Mouse (Mus musculus): ENCODE data around the gene Napsa.

Gene Napsa

GRCm38 (mm10) chr7:44628402-44629034, 56.3 kb downstream of the Napsa start:
- DNase-seq, result no peak

- DNase-seq, result no peak
These were observed 58.3 kb downstream of the Napsa start for GRCm38 (mm10) chr7:44630437-44630836.

DNA sequence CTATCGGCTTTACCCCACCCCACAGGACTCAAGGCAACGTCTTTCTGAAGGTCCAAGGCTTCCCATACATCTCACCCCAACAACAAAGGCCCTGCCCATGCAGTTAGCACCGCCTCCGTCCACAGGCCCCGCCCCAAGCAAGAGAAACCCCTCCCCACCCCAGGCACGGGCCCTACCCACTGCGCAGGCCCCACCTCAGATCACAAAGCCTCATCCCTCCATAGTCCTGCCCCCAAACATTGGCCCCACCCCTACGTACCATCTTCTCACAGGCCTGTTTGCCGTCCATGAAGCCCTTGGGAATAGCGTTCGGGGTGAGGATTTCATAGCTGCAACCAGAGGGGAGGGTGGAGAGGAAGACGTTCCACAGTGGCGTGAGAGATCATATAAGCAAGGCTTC, 60.5 kb downstream of the Napsa start:
- no peak for DNase-seq

GRCm38 (mm10) chr7:44633407-44633806, 61.2 kb downstream of the Napsa start:
- DNase-seq, result peak; percentile 55

Data from right cerebral cortex, postnatal 4 days (tissue).